Mouse (Mus musculus) limb, embryonic 14.5 days (tissue): ENCODE results near the gene Epha1. TPM values are rescaled to one million over a fixed set of nuclear protein-coding genes. Genes with fewer than 3 reads are reported as not detected.
A peak's percentile ranks its signal among the peaks of the same experiment; 100 is the strongest.

Experiments used
- ATAC-seq: fragments of 200-750 bp; cut with Nextera tagmentation; 2 replicates; pipeline ENCODE4 v1.8.0; 2017; ENCODE audit warnings: low read depth, moderate number of reproducible peaks, moderate TSS enrichment; ENCODE audit not compliant: low FRiP score
- DNase-seq: peaks from one replicate; pipeline ENCODE4 v3.0.0-alpha.2; 2015; ENCODE audit warnings: low spot score
- H3K27ac ChIP-seq: fragments of 300-500 bp; sonication (generic); replicated peaks from 2 replicates; pipeline ENCODE4 v1.5.1; 2014; ENCODE audit warnings: low read depth, mild to moderate bottlenecking, low read length, moderate library complexity, mixed read lengths
- H3K27me3 ChIP-seq: fragments of 300-500 bp; sonication (generic); 2 replicates; pipeline ENCODE4 v1.6.1; 2014; ENCODE audit warnings: low read length, mixed read lengths; ENCODE audit not compliant: control insufficient read depth, insufficient read depth
- H3K36me3 ChIP-seq: fragments of 300-500 bp; sonication (generic); 2 replicates; pipeline ENCODE4 v1.6.1; 2014; ENCODE audit warnings: mild to moderate bottlenecking, low read length, moderate library complexity, mixed read lengths; ENCODE audit not compliant: control insufficient read depth, insufficient read depth
- H3K4me1 ChIP-seq: fragments of 300-500 bp; sonication (generic); 2 replicates; pipeline ENCODE4 v1.6.1; 2014; ENCODE audit warnings: antibody characterized with exemption, low read length, mixed read lengths; ENCODE audit not compliant: control insufficient read depth, insufficient read depth
- H3K4me2 ChIP-seq: fragments of 300-500 bp; sonication (generic); replicated peaks from 2 replicates; pipeline ENCODE4 v1.6.1; 2014; ENCODE audit warnings: low read depth, mild to moderate bottlenecking, low read length, moderate library complexity; ENCODE audit not compliant: severe bottlenecking
- H3K4me3 ChIP-seq: fragments of 300-500 bp; sonication (generic); replicated peaks from 2 replicates; pipeline ENCODE4 v1.5.1; 2014; ENCODE audit warnings: low read length
- H3K9ac ChIP-seq: fragments of 300-500 bp; sonication (generic); 2 replicates; pipeline ENCODE4 v1.6.1; 2014; ENCODE audit warnings: mild to moderate bottlenecking, low read depth, low read length, moderate library complexity; ENCODE audit not compliant: severe bottlenecking
- H3K9me3 ChIP-seq: fragments of 300-500 bp; sonication (generic); 2 replicates; pipeline ENCODE4 v1.6.1; 2016; ENCODE audit warnings: low read length; ENCODE audit not compliant: control insufficient read depth
- POLR2A ChIP-seq: fragments of 200-500 bp; IDR thresholded peaks from 2 replicates; pipeline ENCODE4 v1.8.0; 2012; ENCODE audit warnings: inconsistent platforms, mild to moderate bottlenecking, moderate library complexity, borderline replicate concordance; ENCODE audit not compliant: insufficient read depth, insufficient read length; ENCODE audit errors: extremely low read depth
- WGBS: fragments of 180-500 bp; shearing (Covaris S2); extraction: QIAGEN DNeasy Blood & Tissue Kit; methylation state at CpG from one replicate; pipeline ENCODE4 v1.1.7; 2014; 5-methylcytosine and 5-hydroxymethylcytosine counted together
- polyA plus RNA-seq, 2 experiments: library from polyadenylated mRNA; depleted of rRNA in 1 of 2; stranded (reverse) in 1 of 2; unstranded in 1 of 2; fragments of >200 nt; fragmentation: Nextera tagmentation in 1 of 2; extraction: Ambion mirVana in 1 of 2; gene quantifications; 2 replicates each; pipeline versions ENCODE4 v1.2.1 to v1.2.3; 2012 to 2014

The Epha1 gene
- polyA plus RNA-seq, 2 experiments = 7.4 to 18.3 TPM

DNA sequence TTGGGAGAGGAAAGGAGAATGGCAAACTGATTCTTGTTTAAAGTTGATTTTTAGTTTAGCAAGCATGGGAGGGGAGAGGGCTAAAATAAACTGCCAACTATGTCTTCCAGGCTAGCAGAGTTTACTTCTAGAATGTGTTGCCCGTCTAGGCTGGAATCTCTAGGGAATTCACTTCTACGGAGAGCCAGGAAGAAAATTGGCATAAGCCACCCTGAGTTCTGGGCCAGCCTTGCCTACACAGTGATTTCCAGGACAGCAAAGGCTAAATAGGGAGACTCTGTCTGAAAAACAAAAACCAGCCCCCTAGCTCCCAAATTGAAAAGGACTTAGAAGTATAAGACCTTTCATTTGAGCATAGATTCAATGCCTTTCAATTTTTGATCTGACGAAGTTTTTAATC lies 6.5 kb upstream of the Epha1 start:
- Histone ChIP-seq H3K9me3 (no peaks in the 10 kb centered on the region), H3K9ac (no peak overlapping the region), H3K4me1 (peaks cover 12% of the 10 kb centered on the region; the same call in 1 of the 2 replicates), H3K27ac (no peak overlapping the region), H3K27me3 (no peaks in the 10 kb centered on the region), H3K36me3 (no peaks in the 10 kb centered on the region), H3K4me2 (no peak overlapping the region), H3K4me3 (no peak overlapping the region)
- ATAC-seq = no peak
- TF ChIP-seq POLR2A = no peak
- no peak for DNase-seq
- 35% methylated on average over 3 of the region's 3 CpGs for WGBS

DNA sequence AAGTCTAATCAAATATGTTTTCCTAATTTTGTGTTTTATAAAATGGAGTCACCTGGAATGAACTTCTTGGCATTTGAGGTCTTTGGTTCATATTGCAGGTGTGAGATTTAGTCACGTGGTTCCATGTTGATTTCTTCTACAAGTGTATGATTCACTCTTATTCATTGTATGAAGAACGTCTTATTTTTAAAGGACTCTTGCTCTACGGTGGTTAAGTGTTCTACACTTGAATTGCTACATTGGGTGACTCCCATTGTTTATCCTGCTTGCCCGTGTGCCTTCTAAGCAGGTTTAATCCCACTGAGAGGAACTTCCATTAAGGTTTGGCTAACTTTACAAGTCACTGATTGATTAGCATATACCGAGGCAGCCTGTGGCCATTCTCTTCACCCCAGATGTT lies 4.2 kb upstream of the Epha1 start:
- WGBS = 77% methylated on average over 5 of the region's 5 CpGs
- H3K4me3 ChIP-seq = no peak overlapping the region
- no peaks in the 10 kb centered on the region for H3K9me3 ChIP-seq
- no peak overlapping the region for H3K27ac ChIP-seq
- H3K27me3 ChIP-seq = no peaks in the 10 kb centered on the region
- DNase-seq (no peak), ATAC-seq (no peak)
- H3K4me2 ChIP-seq = no peak overlapping the region
- no peak for TF ChIP-seq POLR2A
- H3K4me1 ChIP-seq = peaks cover 24% of the 10 kb centered on the region
- no peaks in the 10 kb centered on the region for H3K36me3 ChIP-seq
- H3K9ac ChIP-seq = no peak overlapping the region

DNA sequence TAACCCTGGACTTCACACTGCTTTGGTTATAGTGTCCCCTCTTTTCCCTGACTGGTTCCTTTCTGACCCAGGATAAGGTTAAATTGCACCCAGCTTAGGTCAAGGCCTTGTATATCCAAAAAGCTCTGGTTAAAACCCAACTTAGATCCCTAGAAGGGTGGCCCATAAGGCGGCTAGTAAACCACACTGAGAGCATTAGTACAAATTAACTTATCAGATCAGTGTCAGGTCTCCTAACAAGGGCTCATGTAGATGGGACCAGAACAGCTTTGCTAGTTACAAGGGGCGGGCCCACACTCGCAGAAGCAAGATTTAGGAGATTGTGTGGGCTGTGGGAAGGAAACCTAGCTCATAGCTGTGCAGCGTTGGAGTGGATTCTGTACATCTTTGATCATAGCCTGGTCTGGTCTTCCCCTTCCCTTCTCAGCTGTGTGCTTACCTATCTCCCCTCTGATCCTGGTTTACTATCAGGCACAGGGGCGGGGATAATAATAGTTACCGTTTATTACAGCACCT lies 3.5 kb upstream of the Epha1 start:
- H3K9me3 ChIP-seq = no peaks in the 10 kb centered on the region
- DNase-seq (no peak), ATAC-seq (no peak)
- no peak overlapping the region for H3K27ac ChIP-seq
- peaks cover 20% of the 10 kb centered on the region for H3K4me1 ChIP-seq
- no peak overlapping the region for H3K4me2 ChIP-seq
- H3K36me3 ChIP-seq = no peaks in the 10 kb centered on the region
- TF ChIP-seq POLR2A = no peak
- H3K9ac ChIP-seq = no peak overlapping the region
- WGBS = 61% methylated on average over 6 of the region's 6 CpGs
- H3K27me3 ChIP-seq = no peaks in the 10 kb centered on the region
- no peak overlapping the region for H3K4me3 ChIP-seq

DNA sequence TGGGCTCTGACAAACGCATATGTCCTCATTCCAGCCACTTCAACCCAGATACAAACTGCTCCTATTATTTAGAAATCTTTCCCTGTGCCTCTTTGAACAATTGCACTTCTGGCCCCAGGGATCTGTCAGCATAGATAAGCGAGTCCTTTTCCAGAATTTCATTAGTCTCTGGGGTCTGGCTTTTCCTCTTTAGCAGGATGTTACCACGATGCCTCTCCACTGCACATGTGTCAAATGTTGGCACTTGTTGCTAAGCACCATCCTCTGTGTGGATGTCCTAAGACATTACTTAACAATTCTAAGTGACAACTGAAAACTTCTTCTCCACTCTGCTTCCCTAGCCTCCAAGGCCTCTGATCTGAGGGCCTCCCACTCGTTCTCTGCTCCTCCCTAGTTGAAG lies 2.9 kb upstream of the Epha1 start:
- WGBS = 41% methylated on average over 4 of the region's 4 CpGs
- Histone ChIP-seq H3K9ac (no peak overlapping the region), H3K4me2 (no peak overlapping the region), H3K27me3 (no peaks in the 10 kb centered on the region), H3K36me3 (no peaks in the 10 kb centered on the region), H3K4me3 (no peak overlapping the region), H3K9me3 (no peaks in the 10 kb centered on the region), H3K4me1 (peaks cover 16% of the 10 kb centered on the region), H3K27ac (no peak overlapping the region)
- no peak for DNase-seq
- ATAC-seq = no peak
- no peak for TF ChIP-seq POLR2A

DNA sequence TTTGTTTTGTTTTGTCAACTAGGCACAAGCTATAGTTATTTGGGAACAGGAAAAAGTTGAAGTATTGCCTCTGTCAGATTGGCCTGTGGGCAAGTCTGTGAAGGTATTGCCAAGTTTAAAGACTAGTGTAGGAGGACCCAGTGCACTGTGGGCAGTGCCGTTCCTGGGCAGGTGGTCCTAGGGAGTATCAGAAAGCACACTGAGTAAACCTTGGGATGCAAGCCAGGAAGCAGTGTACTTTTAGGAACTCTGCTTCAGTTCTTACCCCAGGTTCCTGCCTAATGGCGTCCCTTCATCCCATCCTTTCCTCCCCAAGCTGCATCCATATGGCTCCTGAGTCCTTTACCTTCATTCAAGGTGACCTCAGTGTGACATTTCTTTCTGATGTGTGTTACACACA lies 2.1 kb upstream of the Epha1 start:
- Histone ChIP-seq H3K9ac (no peak overlapping the region), H3K4me2 (no peak overlapping the region), H3K27ac (no peak overlapping the region), H3K4me3 (no peak overlapping the region), H3K9me3 (no peaks in the 10 kb centered on the region), H3K36me3 (no peaks in the 10 kb centered on the region), H3K4me1 (peaks cover 12% of the 10 kb centered on the region), H3K27me3 (no peaks in the 10 kb centered on the region)
- 83% methylated on average over 2 of the region's 2 CpGs for WGBS
- ATAC-seq (no peak), DNase-seq (no peak)
- no peak for TF ChIP-seq POLR2A

DNA sequence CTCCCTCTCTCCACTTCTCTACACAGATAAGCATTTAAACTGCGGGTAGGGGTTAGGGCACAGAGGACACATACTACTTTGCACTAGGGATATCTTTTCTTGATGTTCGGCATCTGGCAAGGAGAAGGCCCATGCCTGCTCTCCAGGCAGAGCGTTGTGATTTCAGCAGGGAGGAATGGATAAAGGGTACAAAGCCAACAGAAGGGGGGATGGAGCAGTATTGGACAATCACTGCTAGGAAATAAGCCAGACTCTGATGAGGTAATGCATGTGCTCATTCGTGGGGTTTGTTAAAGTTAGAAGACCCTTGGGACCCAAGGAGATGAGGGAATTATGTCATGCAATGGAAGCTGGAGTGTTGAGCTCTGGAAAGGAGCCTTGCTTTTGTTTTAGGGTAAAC lies 1.6 kb upstream of the Epha1 start:
- ATAC-seq = 0 out of 2 replicates have a peak, but pooled peaks have one; percentile 25
- Histone ChIP-seq H3K4me2 (no peak overlapping the region), H3K27me3 (no peaks in the 10 kb centered on the region), H3K36me3 (no peaks in the 10 kb centered on the region), H3K9ac (no peak overlapping the region), H3K4me3 (no peak overlapping the region), H3K9me3 (no peaks in the 10 kb centered on the region), H3K27ac (no peak overlapping the region), H3K4me1 (peaks cover 12% of the 10 kb centered on the region)
- DNase-seq = peak; percentile 71
- no peak for TF ChIP-seq POLR2A
- 65% methylated on average over 4 of the region's 4 CpGs for WGBS
